Mouse (Mus musculus) B cell, adult 2 months (primary cell): ENCODE measurements at regions not wholly inside any gene's neighbourhood (a gene's known extent, or its start where the extent isn't known, plus 50 kb on each side); places are given as distances from the start of the nearest gene placed in this dataset.

ENCODE experiments used
- DNase-seq, 2 experiments: peaks; one replicate each; pipeline ENCODE4 v3.0.0; 2022

GRCm38 (mm10) chr15:85634322-85635141 lies 52.3 kb upstream of the Wnt7b start:
- DNase-seq: peak; percentile 100

GRCm38 (mm10) chr15:85635425-85635824 lies 53.2 kb upstream of the Wnt7b start:
- no peak for DNase-seq

- no peak for DNase-seq
These were observed 57.3 kb upstream of the Wnt7b start for GRCm38 (mm10) chr15:85639566-85639965.

- DNase-seq: no peak
These were observed 59.1 kb upstream of the Wnt7b start for GRCm38 (mm10) chr15:85641120-85642080.

- DNase-seq: no peak
These were observed 63.1 kb upstream of the Wnt7b start for GRCm38 (mm10) chr15:85645396-85645795.

GRCm38 (mm10) chr15:85645971-85646638 lies 63.8 kb upstream of the Wnt7b start:
- DNase-seq: peak; percentile 41 to 52

GRCm38 (mm10) chr15:85646639-85647277 lies 64.5 kb upstream of the Wnt7b start:
- DNase-seq: peak in 1 of 2 experiments; percentile 20

GRCm38 (mm10) chr15:85647593-85647992 lies 65.3 kb upstream of the Wnt7b start:
- no peak for DNase-seq

- no peak for DNase-seq
These were observed 68.0 kb upstream of the Wnt7b start for GRCm38 (mm10) chr15:85650241-85650640.

GRCm38 (mm10) chr15:85651718-85652420 lies 69.6 kb upstream of the Wnt7b start:
- DNase-seq: no peak

- no peak for DNase-seq
These were observed 70.2 kb upstream of the Wnt7b start for GRCm38 (mm10) chr15:85652431-85652830.

GRCm38 (mm10) chr15:85652871-85653337 lies 70.6 kb upstream of the Wnt7b start:
- no peak for DNase-seq

- peak; percentile 67 to 69 for DNase-seq
These were observed 71.4 kb upstream of the Wnt7b start for GRCm38 (mm10) chr15:85653421-85654401.

GRCm38 (mm10) chr15:85654791-85655190 lies 72.5 kb upstream of the Wnt7b start:
- DNase-seq: no peak

GRCm38 (mm10) chr15:85655751-85656167 lies 73.5 kb upstream of the Wnt7b start:
- DNase-seq: no peak

- DNase-seq: no peak
These were observed 74.6 kb upstream of the Wnt7b start for GRCm38 (mm10) chr15:85656852-85657251.

- DNase-seq: peak; percentile 17 to 27
These were observed 75.2 kb upstream of the Wnt7b start for GRCm38 (mm10) chr15:85657441-85657989.

GRCm38 (mm10) chr15:85658101-85658885 lies 76.0 kb upstream of the Wnt7b start:
- no peak for DNase-seq
